Mouse (Mus musculus) retina, adult 2 months (tissue): Measurements from ENCODE around the gene Slc30a4.

ENCODE experiments used
- DNase-seq: peaks from one replicate; pipeline ENCODE4 v3.0.0-alpha.2; 2012; ENCODE audit warnings: low read depth, low spot score

Slc30a4 gene

DNA sequence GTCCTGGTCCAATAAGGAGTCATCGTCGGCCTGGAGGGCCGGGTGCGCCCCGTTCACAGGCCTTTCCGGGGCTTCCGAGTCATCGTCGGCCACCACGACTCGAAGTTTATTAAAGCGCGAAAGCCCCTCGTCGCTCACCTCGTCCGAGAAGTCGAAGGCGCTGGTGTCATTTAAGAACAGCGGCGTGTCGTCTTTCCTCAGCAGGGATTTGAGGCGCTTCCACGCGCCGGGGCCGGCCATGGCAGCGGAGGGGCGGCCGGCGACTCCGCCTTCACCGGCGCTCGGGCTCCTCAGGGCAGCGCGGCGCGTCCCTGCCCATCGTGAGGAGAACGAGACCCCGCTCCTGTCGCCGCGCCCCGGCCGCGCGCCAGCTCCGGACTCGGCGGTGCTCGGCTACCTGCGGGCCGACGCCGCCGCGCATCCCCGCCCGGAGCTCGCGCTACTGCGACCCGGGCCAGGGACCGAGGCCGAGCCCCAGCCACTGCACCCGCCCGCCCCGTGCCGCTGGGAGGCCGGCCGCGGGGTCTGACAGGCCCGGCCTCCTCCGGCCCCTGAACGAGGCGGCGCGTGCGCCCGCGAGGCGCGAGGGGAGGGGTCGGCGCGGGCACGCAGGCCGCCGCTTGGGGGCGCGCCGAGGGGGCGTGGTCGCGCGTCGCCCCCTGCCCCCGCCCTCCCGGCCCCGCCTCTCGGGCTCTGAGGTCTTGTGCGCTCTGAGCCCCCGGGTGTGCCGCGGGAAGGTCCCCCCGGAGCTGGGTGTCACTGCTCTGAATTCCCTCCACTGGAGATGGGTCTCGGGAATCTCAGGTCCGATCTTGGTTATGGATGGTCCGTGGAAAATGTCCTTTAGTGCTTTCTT lies at the start of gene Slc30a4:
TSS of gene Slc30a4 (minus strand) at position 483 of the 856 bp plus-strand sequence.
- peak; percentile 71 for DNase-seq

DNA sequence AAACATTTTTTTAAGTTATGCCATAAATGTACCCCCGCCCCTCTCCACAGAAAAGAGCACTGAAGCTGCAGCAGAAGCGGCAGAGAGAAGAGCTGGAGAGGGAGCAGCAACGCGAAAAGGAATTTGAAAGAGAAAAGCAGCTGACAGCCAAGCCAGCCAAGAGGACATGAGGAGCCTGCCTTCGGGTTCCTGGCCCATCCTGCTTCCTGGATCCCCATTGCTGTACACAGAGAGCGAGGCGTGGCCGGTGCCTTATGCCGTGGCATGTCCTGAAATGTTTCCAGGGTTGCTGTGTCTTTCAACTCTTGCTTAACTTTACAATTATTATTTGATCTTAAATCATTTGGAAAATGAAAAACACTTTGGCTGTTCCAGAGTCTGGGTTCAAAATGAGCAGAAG lies 44.0 kb upstream of the Slc30a4 start:
- DNase-seq: no peak

DNA sequence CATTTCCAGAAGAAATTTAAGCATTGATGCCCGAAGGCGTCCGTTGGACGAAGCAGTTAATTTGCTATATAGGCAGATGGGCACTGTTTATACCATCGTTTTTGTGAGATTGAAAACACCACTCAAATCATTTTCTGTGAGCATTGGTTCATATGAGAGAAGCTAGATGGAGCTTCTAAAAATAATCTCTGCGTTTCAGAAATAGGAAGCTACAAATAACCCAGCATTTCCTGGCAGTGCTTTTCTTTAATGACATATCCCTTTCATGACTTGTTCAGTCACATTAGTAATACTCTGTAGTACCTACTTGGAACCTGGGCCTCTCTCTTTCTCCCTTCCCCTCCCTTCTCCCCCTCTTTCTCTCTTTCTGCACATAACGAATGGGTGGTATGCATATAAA lies 36.6 kb upstream of the Slc30a4 start:
- DNase-seq: no peak

DNA sequence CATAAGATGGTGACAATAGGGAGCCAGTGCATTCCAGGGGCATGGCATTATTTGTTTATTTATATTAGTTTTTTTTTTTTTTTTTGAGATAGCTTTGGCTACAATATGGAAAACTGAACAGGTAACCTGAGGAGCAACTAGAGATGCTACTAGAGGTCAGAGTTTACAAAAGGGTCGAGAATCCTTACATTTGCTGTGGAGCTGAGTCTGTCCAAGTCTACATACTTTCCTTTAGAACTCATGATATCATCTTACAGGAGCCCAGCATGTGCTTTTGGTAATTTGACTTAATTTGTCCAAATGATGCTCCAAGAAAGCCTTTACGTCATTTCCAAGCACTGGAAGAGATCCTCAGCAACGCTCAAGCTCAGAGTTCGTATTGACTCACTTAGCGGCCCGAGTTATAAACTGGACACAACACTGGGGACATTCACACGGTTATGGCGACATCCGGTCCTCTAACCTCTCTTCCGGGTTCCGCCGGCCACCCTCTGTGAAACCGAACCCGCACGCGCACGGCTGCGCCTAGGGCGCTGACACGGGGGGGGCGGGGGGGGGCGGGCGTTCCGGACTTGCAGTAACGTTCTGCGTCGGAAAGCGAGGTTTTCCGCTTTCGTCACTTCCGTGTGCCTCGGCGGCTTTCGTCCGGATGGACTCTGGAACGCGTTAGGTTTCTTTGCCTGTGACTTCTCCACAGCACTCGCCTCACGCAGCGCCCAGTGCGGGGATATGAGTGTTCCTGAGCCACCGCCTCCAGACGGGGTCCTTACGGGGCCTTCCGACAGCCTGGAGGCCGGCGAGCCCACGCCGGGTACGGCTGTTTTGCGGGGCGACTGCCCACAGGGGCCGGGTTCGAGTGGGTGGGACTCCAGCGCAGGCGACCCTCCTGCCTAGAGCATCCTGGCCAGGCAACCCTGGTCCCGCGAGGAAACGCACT lies 35.7 kb upstream of the Slc30a4 start, which contains the start of gene Bloc1s6:
TSS of gene Bloc1s6 (plus strand) at position 610 of the 937 bp plus-strand sequence.
- DNase-seq: peak; percentile 93

DNA sequence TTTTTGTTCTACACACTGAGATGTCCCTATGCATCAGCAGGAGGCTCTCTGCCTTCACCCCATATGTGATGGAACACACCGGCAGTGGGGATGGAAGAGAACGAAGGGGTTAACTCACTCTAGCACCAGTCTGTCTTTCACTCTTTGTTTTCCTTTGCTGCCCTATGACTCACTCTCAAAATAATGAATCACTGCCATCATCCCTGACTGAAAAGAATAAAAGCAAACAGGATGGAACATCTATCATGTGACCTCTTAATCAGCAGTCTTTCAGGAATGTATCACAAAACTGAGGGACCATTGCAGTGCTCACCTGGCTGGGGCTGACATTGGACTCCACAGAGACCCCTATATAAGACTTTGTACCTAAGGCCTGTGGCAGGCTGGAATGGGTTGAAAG lies 29.0 kb upstream of the Slc30a4 start:
- no peak for DNase-seq

DNA sequence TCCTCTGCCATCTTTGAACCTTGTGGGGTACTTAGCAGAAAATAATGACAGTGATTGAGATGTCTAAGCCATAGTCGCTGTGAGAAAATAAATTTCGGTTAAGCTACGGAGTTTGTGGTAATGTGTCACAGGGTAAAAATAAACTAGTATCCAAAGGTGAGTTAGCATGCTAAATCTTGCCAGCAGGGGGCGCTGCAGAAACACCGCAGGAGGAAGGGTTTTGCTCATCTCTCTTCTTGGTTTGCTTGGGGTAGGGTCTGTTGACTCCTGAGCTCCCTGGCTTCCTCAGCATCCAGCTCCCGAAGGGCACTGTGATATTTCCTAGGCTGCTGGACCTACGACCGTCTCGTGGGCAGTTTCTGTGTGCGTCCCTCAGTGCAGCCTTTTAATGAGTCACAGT lies 23.1 kb upstream of the Slc30a4 start:
- DNase-seq: no peak

DNA sequence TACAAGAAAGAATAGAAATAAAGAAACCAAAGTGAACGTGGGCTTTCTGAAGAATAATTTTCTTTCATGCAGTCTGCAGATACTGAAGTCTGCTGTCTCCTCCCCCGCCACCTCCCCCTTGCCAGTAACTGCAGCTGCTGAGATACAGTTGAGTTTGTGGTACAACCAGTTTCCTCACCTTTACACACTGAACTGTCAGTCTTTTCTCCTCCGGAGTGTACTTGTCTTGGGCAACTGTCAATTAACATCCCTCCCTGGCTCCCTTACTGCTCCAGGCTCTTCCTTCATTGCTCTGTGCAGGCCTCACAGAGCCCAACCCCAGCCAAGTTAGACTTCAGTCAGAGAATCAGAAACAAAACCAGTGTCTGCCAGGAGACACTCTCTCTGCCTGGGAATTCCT lies 18.1 kb upstream of the Slc30a4 start:
- DNase-seq: no peak

DNA sequence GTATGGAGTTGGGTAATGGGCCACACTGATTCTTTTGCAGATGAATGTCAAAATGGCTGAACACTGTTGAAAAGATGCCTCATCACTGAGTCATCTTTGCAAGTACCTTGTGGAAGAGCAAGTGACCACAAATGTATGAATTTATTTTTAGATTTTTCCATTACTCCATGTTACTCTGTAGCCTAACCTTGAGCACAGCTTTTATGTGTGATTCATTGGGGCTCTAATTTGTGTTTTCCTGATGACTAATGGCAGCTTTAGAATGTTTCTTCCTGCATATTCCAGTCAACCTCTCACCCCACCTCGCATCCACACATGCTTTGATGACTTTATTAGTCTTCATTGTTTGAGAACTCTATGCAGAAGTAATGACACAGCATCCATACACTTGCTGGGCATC lies 16.8 kb upstream of the Slc30a4 start:
- DNase-seq: no peak

DNA sequence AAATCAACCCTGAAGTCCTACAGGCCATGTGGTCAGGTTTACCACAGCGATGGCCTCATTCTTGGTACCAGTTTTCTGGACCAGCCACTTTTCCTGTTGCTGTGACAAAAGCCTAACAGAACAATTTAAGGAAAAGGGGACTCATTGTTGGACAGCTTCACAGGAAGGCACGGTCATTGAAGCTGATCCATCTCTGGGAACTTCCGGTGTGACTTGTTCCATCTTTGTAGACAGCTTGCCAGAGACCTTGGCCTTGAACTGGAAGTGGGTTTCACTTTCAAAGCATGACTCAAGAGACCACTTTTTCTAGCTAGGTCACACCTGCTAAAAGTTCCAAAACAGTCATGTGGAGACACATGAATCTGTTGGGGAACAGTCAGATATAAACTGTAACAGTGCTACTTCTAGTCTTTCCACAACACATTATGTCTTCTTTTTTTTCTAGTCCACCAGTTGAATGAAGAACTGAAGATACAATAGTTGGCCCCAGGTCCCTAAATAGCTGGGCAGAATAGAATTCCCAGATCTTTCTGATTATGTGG lies 13.9 kb upstream of the Slc30a4 start:
- no peak for DNase-seq

DNA sequence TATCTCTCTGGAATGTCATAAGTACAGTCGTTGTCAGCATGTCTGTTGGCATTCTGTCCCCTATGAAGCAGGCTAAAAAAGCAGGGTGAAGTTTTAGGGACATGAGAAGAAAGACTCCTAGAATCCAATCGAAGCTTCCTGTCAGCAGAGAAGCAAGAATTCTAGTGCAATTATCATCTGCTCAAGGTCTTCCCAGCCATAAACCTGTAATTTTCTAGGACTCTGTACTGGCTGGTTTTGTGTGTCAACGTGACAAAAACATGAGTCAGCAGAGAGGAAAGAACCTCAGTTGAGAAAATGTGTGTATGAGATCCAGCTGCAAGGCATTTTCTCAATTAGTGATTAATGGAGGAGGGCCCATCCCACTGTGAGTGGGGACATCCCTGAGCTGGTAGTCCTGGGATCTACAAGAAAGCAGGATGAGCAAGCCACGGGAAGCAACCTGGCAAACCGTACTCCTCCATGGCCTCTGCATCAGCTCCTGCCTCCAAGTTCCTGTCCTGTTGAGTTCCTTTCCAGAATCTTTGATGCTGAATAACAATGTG lies 12.8 kb upstream of the Slc30a4 start:
- no peak for DNase-seq

DNA sequence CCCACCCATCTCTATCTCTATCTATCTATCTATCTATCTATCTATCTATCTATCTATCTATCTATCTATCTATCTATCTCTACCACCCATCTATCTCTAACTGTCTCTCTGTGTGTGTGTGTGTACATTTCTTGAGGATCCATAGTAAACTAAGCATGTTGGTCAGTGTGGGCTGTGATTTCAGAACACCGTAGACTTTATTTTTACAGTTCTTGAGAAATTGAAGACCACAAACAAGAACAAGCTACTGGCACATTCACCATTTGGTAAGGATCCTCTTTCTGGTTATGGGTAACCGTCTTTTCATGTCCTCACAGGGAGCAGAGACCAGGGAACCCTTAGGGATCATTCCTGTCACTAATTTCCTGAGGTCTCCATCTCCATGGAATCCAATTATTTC lies 10.4 kb upstream of the Slc30a4 start:
- DNase-seq: no peak

DNA sequence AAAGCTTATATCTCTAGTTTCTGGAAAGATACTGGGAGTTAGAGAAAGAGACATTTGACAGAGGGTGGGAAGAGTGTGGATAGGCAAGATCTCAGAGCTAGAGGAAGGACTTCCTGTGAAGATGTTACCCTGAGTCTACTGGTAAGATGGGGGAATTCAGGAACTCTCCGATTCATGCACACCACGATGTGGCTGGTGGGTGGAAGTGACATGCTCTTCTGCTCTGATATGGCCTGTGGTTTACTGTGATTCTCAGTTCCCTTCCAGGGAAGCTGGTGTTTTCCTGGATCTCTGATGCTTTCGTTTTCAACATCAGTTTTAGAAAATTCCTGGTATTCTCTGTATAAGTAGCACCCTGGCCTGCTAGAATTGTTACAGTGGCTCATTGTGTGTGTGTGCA lies 9.4 kb upstream of the Slc30a4 start:
- DNase-seq: no peak

DNA sequence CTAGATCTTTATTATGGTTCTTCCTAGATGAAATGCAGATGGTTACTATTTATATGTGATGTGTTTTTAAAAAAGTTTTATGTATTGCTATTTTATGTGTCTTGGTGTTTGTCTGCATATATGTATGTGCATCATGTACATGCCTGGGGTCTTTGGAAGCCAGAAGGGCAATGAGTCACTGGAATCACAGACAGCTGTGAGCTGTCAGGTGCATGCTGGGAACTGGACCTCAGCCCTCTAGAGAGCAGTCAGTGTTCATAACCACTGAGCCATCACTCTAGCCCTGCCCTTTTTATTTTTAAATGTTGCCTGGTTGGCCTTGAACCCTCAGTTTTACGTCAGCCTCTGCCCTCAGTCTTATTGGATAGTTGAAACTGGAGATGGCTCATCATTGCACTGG lies 6.7 kb upstream of the Slc30a4 start:
- no peak for DNase-seq

DNA sequence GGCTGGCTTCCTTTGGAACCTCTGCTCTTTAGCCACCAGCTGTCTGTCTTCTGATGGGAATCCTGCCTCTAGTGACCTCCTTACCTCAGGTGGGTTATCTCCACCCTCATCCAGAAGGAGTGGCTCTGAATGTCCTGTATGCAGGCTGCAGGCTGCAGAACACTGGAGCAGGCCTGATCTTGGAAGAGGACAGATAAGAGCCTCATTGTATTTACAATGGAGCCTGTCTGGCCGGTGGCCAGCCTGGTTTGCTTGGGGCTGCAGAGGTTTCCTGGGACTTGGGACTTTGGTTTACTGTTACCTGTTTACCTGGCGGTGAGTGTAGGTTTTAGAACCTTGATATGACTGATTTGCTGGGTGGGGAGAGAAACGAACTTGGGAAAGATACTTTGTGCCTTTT lies 5.6 kb upstream of the Slc30a4 start:
- DNase-seq: no peak

DNA sequence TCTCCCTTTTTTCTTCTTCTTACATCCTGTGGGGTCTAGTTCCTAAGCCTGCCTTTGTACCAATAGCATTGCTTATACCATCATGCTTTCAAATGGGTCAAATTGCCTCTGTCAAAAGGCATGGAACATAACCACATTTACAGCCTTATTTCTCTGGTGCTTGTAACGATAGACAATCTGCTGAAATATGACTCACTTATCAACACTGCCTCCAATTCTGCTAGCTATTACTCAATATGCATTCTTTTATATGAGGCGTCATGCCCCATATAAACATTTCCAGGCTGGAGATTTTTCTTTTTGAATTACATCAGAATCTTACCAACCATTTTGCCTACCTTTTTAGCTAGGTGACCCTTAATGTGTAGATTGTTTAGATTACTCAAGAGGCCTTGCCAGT lies 2.1 kb upstream of the Slc30a4 start:
- DNase-seq: no peak

DNA sequence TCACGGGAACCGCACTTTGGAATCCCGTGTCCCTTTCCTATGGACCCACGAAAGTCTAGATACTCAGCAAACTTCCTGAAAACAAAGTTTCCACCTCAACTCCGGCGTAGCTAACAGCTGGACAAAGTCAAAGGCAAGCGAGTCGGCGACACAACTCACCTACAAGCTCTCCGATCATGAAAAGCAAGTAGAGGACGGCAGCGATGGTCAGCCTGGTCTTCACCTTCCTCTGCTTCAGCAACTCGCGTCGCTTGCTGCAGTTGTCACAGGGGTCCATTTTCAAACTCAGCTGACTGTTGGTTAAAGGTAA lies 637 bp downstream of the Slc30a4 start:
- DNase-seq: no peak

DNA sequence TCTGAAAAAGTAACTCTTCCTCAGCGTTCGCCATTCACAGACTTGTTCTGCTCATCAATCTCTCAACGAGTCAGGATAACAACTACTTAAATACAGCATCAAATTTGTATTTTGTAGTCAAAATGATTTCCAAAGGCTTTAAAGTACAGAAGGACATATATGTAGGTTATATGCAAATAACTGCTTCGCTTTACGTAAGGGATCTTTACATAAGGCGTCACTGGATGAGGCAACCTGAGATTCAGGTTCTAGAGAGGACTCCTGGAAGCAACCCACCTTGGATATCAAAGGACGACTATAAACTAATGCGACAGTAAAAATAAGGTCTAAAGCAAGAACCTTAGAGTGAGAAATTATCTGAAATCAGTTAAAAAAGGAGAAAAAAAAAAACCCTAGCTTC lies 1.5 kb downstream of the Slc30a4 start:
- no peak for DNase-seq

DNA sequence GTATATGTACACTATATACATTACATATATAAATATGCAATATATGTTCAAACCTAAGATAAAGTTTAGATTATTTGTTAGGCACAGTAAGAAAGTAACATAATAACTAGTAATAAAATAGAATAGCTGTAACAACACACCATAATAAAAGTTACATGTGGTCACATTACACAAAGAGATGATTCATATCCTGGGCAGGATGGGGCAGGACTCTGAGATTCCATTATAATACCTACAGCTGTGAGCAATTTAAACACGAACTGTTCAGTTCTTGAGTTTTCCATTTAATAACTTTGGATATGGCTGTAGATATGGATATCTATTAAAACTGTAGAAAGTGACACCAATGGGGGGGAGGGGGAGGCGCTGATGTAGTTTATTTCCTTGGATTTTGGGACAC lies 4.9 kb downstream of the Slc30a4 start:
- DNase-seq: no peak

DNA sequence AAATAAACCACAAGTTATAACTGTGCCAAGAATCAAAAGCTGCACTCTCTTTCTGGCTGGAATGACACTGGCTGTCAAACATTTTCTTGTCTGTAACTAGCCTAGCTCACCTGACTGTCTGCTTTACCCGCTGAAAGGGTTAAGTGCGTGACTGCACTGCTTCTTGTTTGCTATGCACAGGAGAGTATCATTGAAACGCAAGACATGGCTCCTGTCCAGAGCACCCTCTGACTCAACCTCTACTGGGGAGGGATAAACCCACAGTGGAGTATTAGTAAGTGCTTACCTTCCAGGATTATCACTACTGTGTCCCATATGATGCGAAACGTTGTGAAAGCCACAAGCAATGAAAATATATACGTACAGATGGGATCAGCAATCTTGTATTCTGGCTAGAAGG lies 15.8 kb downstream of the Slc30a4 start:
- no peak for DNase-seq

DNA sequence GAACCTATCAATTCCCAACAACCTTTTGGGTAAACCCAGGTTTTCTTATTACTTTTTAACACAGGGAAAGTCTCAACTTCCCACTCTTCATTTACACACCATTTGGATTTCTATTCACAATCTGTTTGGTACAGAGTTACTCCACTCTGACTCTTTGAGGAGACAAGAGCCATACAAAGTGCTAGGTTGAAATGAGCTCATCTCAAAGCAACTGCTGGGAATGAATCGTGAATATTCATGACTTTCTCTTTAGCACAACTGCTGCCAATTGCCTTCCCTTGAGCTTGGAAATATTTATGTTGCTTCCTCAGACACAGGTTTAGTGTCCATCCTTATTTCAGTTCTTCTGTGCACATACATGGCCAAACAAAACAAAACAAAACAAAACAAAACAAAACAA lies 18.8 kb downstream of the Slc30a4 start:
- DNase-seq: no peak

DNA sequence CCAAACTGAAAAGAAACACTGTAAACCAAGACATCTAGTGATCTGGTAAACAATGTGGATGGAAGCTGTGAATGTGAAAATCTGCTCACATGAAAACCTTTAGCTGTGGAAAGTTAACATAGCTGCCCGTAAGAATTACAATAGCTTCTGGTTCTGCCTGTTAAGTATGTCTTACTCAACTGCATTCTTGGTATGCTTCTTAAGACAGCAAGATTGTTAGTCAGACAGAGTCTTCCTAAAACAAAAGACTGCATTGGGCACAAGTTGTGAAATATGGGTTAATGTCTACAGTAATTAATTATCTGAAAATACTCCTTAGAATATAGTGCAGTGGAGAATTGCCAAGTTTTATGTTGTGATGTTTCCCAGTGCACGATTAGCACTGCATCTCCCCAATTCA lies 19.9 kb downstream of the Slc30a4 start:
- DNase-seq: no peak
